ENCODE assay signal across 11 mouse cellular contexts in the genomic region with DNA sequence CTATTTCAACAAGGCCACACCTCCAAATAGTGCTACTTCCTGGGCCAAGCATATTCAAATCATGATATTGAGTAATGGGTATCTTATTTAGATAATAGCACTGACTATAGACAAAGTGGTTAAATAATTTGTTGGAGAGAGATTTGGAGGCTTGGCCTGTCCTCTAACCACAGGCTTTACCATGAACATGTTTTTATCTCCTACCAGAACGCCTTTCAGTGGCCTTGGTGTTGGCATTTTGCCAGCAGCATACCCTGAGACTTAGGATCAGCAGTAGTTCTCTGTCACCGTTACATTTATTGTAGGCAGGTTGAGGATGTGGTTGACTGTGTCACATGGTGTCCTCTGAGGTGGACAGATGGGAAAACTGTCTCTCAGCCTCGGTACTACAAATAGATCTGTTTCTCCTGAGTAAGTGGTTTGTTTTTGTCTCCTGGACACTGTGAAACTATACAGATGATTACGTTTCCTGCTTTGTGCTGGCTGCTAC. TPM values are rescaled to one million over a fixed set of nuclear protein-coding genes. Genes with fewer than 3 reads are reported as not detected.
DNase-seq lines count a peak whose midpoint lies in the region; ATAC-seq and TF ChIP-seq lines count a peak whose summit lies in the region.
"Had no signal": no experiment of that assay in that cellular context is flagged by ENCODE, and none has a peak within 500 bp of the region (broad histone marks: within the 10 kb centered on the region; RNA-seq: fewer than 3 reads in every experiment).

No protein-coding gene starts in this region.

- H3K36me3 ChIP-seq in splenic B cell, adult 2 months (ENCODE audit: control insufficient read depth, insufficient read depth, low read length, poor library complexity, severe bottlenecking), result no peaks in the 10 kb centered on the region
- no peaks in the 10 kb centered on the region for H3K36me3 ChIP-seq in forebrain, embryonic 10.5 days (replicated peaks)
- no peaks in the 10 kb centered on the region for H3K36me3 ChIP-seq in midbrain, postnatal 0 days (ENCODE audit: insufficient read depth, low read length)
- H3K36me3 ChIP-seq: embryonic facial prominence, embryonic 10.5 days had no signal

- H3K4me1 ChIP-seq in forebrain, embryonic 10.5 days, result peaks cover 3% of the 10 kb centered on the region; the same call in 1 of the 2 replicates
- no peaks in the 10 kb centered on the region for H3K4me1 ChIP-seq in midbrain, postnatal 0 days (ENCODE audit: insufficient read depth, low read length)
- H3K4me1 ChIP-seq: embryonic facial prominence, embryonic 10.5 days had no signal

- DNase-seq in cerebellum, adult 9-11 months, result peak; percentile 35
- DNase-seq in cerebellum, adult 11 months, result no peak
- peak; percentile 40 to 51 for DNase-seq in right cerebral cortex, postnatal 10 days (ENCODE audit: low spot score in 2 of 2)
- no peak for DNase-seq in right cerebral cortex, postnatal 25 days
- DNase-seq in splenic B cell, adult 2 months (ENCODE audit: low read depth, low spot score), result peak; percentile 79
- no peak for DNase-seq in forebrain, embryonic 10.5 days (ENCODE audit: extremely low spot score, low spot score)
- DNase-seq in midbrain, postnatal 0 days (ENCODE audit: low spot score), result no peak
- DNase-seq: kidney, adult 8-10 months had no signal

- 87% methylated on average over 4 of the region's 4 CpGs for WGBS in forebrain, embryonic 10.5 days
- 77% methylated on average over 4 of the region's 4 CpGs for WGBS in midbrain, postnatal 0 days

- H3K4me2 ChIP-seq in midbrain, postnatal 0 days (ENCODE audit: low read depth, low read length, poor library complexity, severe bottlenecking), result no peak overlapping the region

- TF ChIP-seq CTCF in midbrain, postnatal 0 days (IDR thresholded peaks at IDR 0.05), result no peak

- no peak overlapping the region for H3K9ac ChIP-seq in midbrain, postnatal 0 days (replicated peaks; ENCODE audit: low read length, poor library complexity, severe bottlenecking)

- H3K27ac ChIP-seq in forebrain, embryonic 10.5 days, result no peak overlapping the region
- H3K27ac ChIP-seq in midbrain, postnatal 0 days (ENCODE audit: low read depth, low read length), result no peak overlapping the region
- H3K27ac ChIP-seq: embryonic facial prominence, embryonic 10.5 days had no signal

- peak; percentile 88 for ATAC-seq in inflammation-experienced regulatory T-cells, adult 6 months
- ATAC-seq in midbrain, postnatal 0 days (ENCODE audit: low FRiP score), result no peak
- ATAC-seq: forebrain, embryonic 16.5 days had no signal

- H3K27me3 ChIP-seq in splenic B cell, adult 2 months (ENCODE audit: control insufficient read depth, insufficient read depth, low read length, poor library complexity, severe bottlenecking), result no peaks in the 10 kb centered on the region
- no peaks in the 10 kb centered on the region for H3K27me3 ChIP-seq in forebrain, embryonic 10.5 days (ENCODE audit: poor library complexity, severe bottlenecking)
- H3K27me3 ChIP-seq in midbrain, postnatal 0 days (ENCODE audit: insufficient read depth, low read length), result no peaks in the 10 kb centered on the region

- H3K9me3 ChIP-seq in forebrain, embryonic 10.5 days, result no peaks in the 10 kb centered on the region
- H3K9me3 ChIP-seq in midbrain, postnatal 0 days (ENCODE audit: low read length), result no peaks in the 10 kb centered on the region
- H3K9me3 ChIP-seq: embryonic facial prominence, embryonic 10.5 days had no signal

- no peak overlapping the region for H3K4me3 ChIP-seq in forebrain, embryonic 10.5 days
- no peak overlapping the region for H3K4me3 ChIP-seq in midbrain, postnatal 0 days (ENCODE audit: low read depth, low read length)
- H3K4me3 ChIP-seq: embryonic facial prominence, embryonic 10.5 days had no signal

RNA-seq across cellular contexts. Expression of gene Psma1, which starts 25.4 kb away (rescaled TPM):
- polyA plus RNA-seq in inflammation-experienced regulatory T-cells, adult 6 months (2017; shearing (Covaris generic)), result 100 to 1,000 TPM; 227 to 338 (median 255) TPM
- 514 and 531 TPM in 2 replicates for polyA plus RNA-seq in forebrain, embryonic 10.5 days (2016; fragmentation: Nextera tagmentation; extraction: Ambion mirVana)
- 158 and 167 TPM in 2 replicates for total RNA-seq in midbrain, postnatal 0 days (2014; rRNA removed)
- polyA plus RNA-seq in midbrain, postnatal 0 days (2015; fragmentation: Nextera tagmentation; extraction: Ambion mirVana), result 317 and 329 TPM in 2 replicates

RNA-seq across cellular contexts. Expression of gene Copb1, which starts 46.8 kb away (rescaled TPM):
- polyA plus RNA-seq in inflammation-experienced regulatory T-cells, adult 6 months (2017; shearing (Covaris generic)), result 100 to 1,000 TPM; 114 to 150 (median 118) TPM
- 89.8 and 94.0 TPM in 2 replicates for polyA plus RNA-seq in forebrain, embryonic 10.5 days (2016; fragmentation: Nextera tagmentation; extraction: Ambion mirVana)
- 47.1 and 59.5 TPM in 2 replicates for total RNA-seq in midbrain, postnatal 0 days (2014; rRNA removed)
- 64.6 and 65.1 TPM in 2 replicates for polyA plus RNA-seq in midbrain, postnatal 0 days (2015; fragmentation: Nextera tagmentation; extraction: Ambion mirVana)

Comparison
In these comparisons a context has a peak if more than half of its experiments do, and no peak if none do; other contexts are left out.
1. DNase-seq: peak in cerebellum, adult 9-11 months (single experiment), right cerebral cortex, postnatal 10 days (2 of 2) and splenic B cell, adult 2 months (single experiment); none in cerebellum, adult 11 months (single experiment), right cerebral cortex, postnatal 25 days (single experiment), forebrain, embryonic 10.5 days (single experiment) and midbrain, postnatal 0 days (single experiment).